Comparison of ENCODE assay signal across 7 mouse cellular contexts in genomic region chr4:119195582-119196320, GRCm38 (mm10). TPM values are rescaled to one million over a fixed set of nuclear protein-coding genes. Genes with fewer than 3 reads are reported as not detected.
DNase-seq lines count a peak whose midpoint lies in the region; ATAC-seq lines count a peak whose summit lies in the region.

No protein-coding gene starts in this region.

- peak overlapping the region; percentile 66 for H3K4me3 ChIP-seq in neural tube, embryonic 11.5 days (ENCODE audit: low read depth, low read length)
- H3K4me3 ChIP-seq in embryonic facial prominence, embryonic 13.5 days, result peak overlapping the region; percentile 79
- H3K4me3 ChIP-seq in intestine, embryonic 15.5 days (replicated peaks), result peak overlapping the region; percentile 83
- peak overlapping the region; percentile 82 for H3K4me3 ChIP-seq in midbrain, embryonic 14.5 days (replicated peaks; ENCODE audit: low read depth, low read length)

- H3K9ac ChIP-seq in neural tube, embryonic 11.5 days (ENCODE audit: low read length), result peak overlapping the region; percentile 76
- peak overlapping the region; percentile 91 for H3K9ac ChIP-seq in embryonic facial prominence, embryonic 13.5 days
- H3K9ac ChIP-seq in intestine, embryonic 15.5 days, result peak overlapping the region; percentile 81
- peak overlapping the region; percentile 79 for H3K9ac ChIP-seq in midbrain, embryonic 14.5 days (replicated peaks; ENCODE audit: low read length)

- 11% methylated on average over 18 of the region's 18 CpGs for WGBS in neural tube, embryonic 11.5 days
- 5% methylated on average over 18 of the region's 18 CpGs for WGBS in embryonic facial prominence, embryonic 13.5 days
- WGBS in intestine, embryonic 15.5 days, result 9% methylated on average over 18 of the region's 18 CpGs
- WGBS in midbrain, embryonic 14.5 days, result 4% methylated on average over 17 of the region's 18 CpGs

- no peaks in the 10 kb centered on the region for H3K27me3 ChIP-seq in neural tube, embryonic 11.5 days (ENCODE audit: control insufficient read depth, insufficient read depth, low read length)
- no peaks in the 10 kb centered on the region for H3K27me3 ChIP-seq in embryonic facial prominence, embryonic 13.5 days
- no peaks in the 10 kb centered on the region for H3K27me3 ChIP-seq in intestine, embryonic 15.5 days (replicated peaks)
- H3K27me3 ChIP-seq in midbrain, embryonic 14.5 days (ENCODE audit: control insufficient read depth, insufficient read depth, low read length), result no peaks in the 10 kb centered on the region

- ATAC-seq in neural tube, embryonic 11.5 days (ENCODE audit: insufficient read depth, low FRiP score, low TSS enrichment), result no peak; the same call in 1 of the 2 replicates
- ATAC-seq in embryonic facial prominence, embryonic 13.5 days (ENCODE audit: insufficient number of reproducible peaks, insufficient read depth, low FRiP score, low TSS enrichment, low read depth), result no peak
- ATAC-seq in intestine, embryonic 15.5 days, result peak; percentile 77; the same call in 1 of the 2 replicates
- peak; percentile 8; the same call in 1 of the 2 replicates for ATAC-seq in midbrain, embryonic 14.5 days (ENCODE audit: low FRiP score, low TSS enrichment)

- H3K27ac ChIP-seq in neural tube, embryonic 11.5 days (ENCODE audit: low read depth, low read length), result 0 out of 2 replicates have a peak overlapping the region, but pooled peaks have one; percentile 49
- H3K27ac ChIP-seq in embryonic facial prominence, embryonic 13.5 days, result peak overlapping the region; percentile 91
- H3K27ac ChIP-seq in intestine, embryonic 15.5 days, result peak overlapping the region; percentile 48
- H3K27ac ChIP-seq in midbrain, embryonic 14.5 days (replicated peaks; ENCODE audit: low read depth, low read length), result peak overlapping the region; percentile 86

- no peaks in the 10 kb centered on the region for H3K9me3 ChIP-seq in neural tube, embryonic 11.5 days (ENCODE audit: control insufficient read depth, low read length)
- no peaks in the 10 kb centered on the region for H3K9me3 ChIP-seq in embryonic facial prominence, embryonic 13.5 days
- H3K9me3 ChIP-seq in intestine, embryonic 15.5 days, result no peaks in the 10 kb centered on the region
- no peaks in the 10 kb centered on the region for H3K9me3 ChIP-seq in midbrain, embryonic 14.5 days (ENCODE audit: control insufficient read depth, low read length)

- peaks cover 8% of the 10 kb centered on the region; the same call in 1 of the 2 replicates for H3K4me1 ChIP-seq in neural tube, embryonic 11.5 days (ENCODE audit: control insufficient read depth, insufficient read depth, low read length)
- peaks cover 20% of the 10 kb centered on the region for H3K4me1 ChIP-seq in embryonic facial prominence, embryonic 13.5 days
- H3K4me1 ChIP-seq in intestine, embryonic 15.5 days (replicated peaks), result peaks cover 10% of the 10 kb centered on the region; the same call in 1 of the 2 replicates
- peaks cover 17% of the 10 kb centered on the region; the same call in 1 of the 2 replicates for H3K4me1 ChIP-seq in midbrain, embryonic 14.5 days (ENCODE audit: control insufficient read depth, insufficient read depth, low read length)

- H3K4me2 ChIP-seq in neural tube, embryonic 11.5 days (ENCODE audit: low read depth), result peak overlapping the region; percentile 79
- peak overlapping the region; percentile 64 for H3K4me2 ChIP-seq in embryonic facial prominence, embryonic 13.5 days
- H3K4me2 ChIP-seq in intestine, embryonic 15.5 days (replicated peaks), result peak overlapping the region; percentile 74
- peak overlapping the region; percentile 79 for H3K4me2 ChIP-seq in midbrain, embryonic 14.5 days (ENCODE audit: low read length)

- DNase-seq in neural tube, embryonic 11.5 days (ENCODE audit: low spot score), result no peak
- no peak for DNase-seq in neural tube, embryonic 10.5 days (ENCODE audit: extremely low spot score, low spot score)
- DNase-seq in midbrain, embryonic 14.5 days, result peak; percentile 48
- DNase-seq in frontal cortex, postnatal 36 days (ENCODE audit: low spot score in 2 of 2), result no peak
- no peak for DNase-seq in layer of hippocampus, adult 11-12 months (ENCODE audit: low spot score)

- H3K36me3 ChIP-seq in neural tube, embryonic 11.5 days (ENCODE audit: control insufficient read depth, insufficient read depth, low read length), result no peaks in the 10 kb centered on the region
- H3K36me3 ChIP-seq in embryonic facial prominence, embryonic 13.5 days, result peaks cover 23% of the 10 kb centered on the region
- 0 out of 2 replicates have a peak, but pooled peaks cover 2% of the 10 kb centered on the region for H3K36me3 ChIP-seq in intestine, embryonic 15.5 days
- H3K36me3 ChIP-seq in midbrain, embryonic 14.5 days (ENCODE audit: control insufficient read depth, insufficient read depth, low read length), result peaks cover 2% of the 10 kb centered on the region

RNA-seq across cellular contexts. Expression of gene Svbp, which starts 0.6 kb away (rescaled TPM):
- 172 and 179 TPM in 2 replicates for polyA plus RNA-seq in neural tube, embryonic 11.5 days (2014; fragmentation: Nextera tagmentation; extraction: Ambion mirVana)
- polyA plus RNA-seq in embryonic facial prominence, embryonic 13.5 days (2015; fragmentation: Nextera tagmentation; extraction: Ambion mirVana), result 199 and 212 TPM in 2 replicates
- 109 and 116 TPM in 2 replicates for polyA plus RNA-seq in intestine, embryonic 15.5 days (2015; fragmentation: Nextera tagmentation; extraction: Ambion mirVana)
- 253 and 300 TPM in 2 replicates for polyA plus RNA-seq in midbrain, embryonic 14.5 days (2014; fragmentation: Nextera tagmentation; extraction: Ambion mirVana)

RNA-seq across cellular contexts. Expression of gene Ermap, which starts 5.9 kb away (rescaled TPM):
- polyA plus RNA-seq in neural tube, embryonic 11.5 days (2014; fragmentation: Nextera tagmentation; extraction: Ambion mirVana), result 6.4 and 8.2 TPM in 2 replicates
- 2.6 and 5.4 TPM in 2 replicates for polyA plus RNA-seq in embryonic facial prominence, embryonic 13.5 days (2015; fragmentation: Nextera tagmentation; extraction: Ambion mirVana)
- 5.4 and 5.6 TPM in 2 replicates for polyA plus RNA-seq in intestine, embryonic 15.5 days (2015; fragmentation: Nextera tagmentation; extraction: Ambion mirVana)
- 0.24 and 0.63 TPM in 2 replicates for polyA plus RNA-seq in midbrain, embryonic 14.5 days (2014; fragmentation: Nextera tagmentation; extraction: Ambion mirVana)

RNA-seq across cellular contexts. Expression of gene Zfp691, which starts 21.8 kb away (rescaled TPM):
- polyA plus RNA-seq in neural tube, embryonic 11.5 days (2014; fragmentation: Nextera tagmentation; extraction: Ambion mirVana), result 9.7 and 11.4 TPM in 2 replicates
- polyA plus RNA-seq in embryonic facial prominence, embryonic 13.5 days (2015; fragmentation: Nextera tagmentation; extraction: Ambion mirVana), result 7.3 and 8.5 TPM in 2 replicates
- 5.2 and 6.6 TPM in 2 replicates for polyA plus RNA-seq in intestine, embryonic 15.5 days (2015; fragmentation: Nextera tagmentation; extraction: Ambion mirVana)
- 4.8 and 7.1 TPM in 2 replicates for polyA plus RNA-seq in midbrain, embryonic 14.5 days (2014; fragmentation: Nextera tagmentation; extraction: Ambion mirVana)

RNA-seq across cellular contexts. Expression of gene Tmem269, which starts 22.3 kb away (rescaled TPM):
- polyA plus RNA-seq in neural tube, embryonic 11.5 days (2014; fragmentation: Nextera tagmentation; extraction: Ambion mirVana), result not detected in 2 replicates
- polyA plus RNA-seq in embryonic facial prominence, embryonic 13.5 days (2015; fragmentation: Nextera tagmentation; extraction: Ambion mirVana), result not detected in 2 replicates
- not detected in 2 replicates for polyA plus RNA-seq in intestine, embryonic 15.5 days (2015; fragmentation: Nextera tagmentation; extraction: Ambion mirVana)
- polyA plus RNA-seq in midbrain, embryonic 14.5 days (2014; fragmentation: Nextera tagmentation; extraction: Ambion mirVana), result 0.29 and 0.54 TPM in 2 replicates

RNA-seq across cellular contexts. Expression of gene AU022252, which starts 36.8 kb away (rescaled TPM):
- 40.5 and 44.1 TPM in 2 replicates for polyA plus RNA-seq in neural tube, embryonic 11.5 days (2014; fragmentation: Nextera tagmentation; extraction: Ambion mirVana)
- polyA plus RNA-seq in embryonic facial prominence, embryonic 13.5 days (2015; fragmentation: Nextera tagmentation; extraction: Ambion mirVana), result 33.0 and 40.7 TPM in 2 replicates
- 28.1 and 30.9 TPM in 2 replicates for polyA plus RNA-seq in intestine, embryonic 15.5 days (2015; fragmentation: Nextera tagmentation; extraction: Ambion mirVana)
- polyA plus RNA-seq in midbrain, embryonic 14.5 days (2014; fragmentation: Nextera tagmentation; extraction: Ambion mirVana), result 21.1 and 26.0 TPM in 2 replicates

Comparison
In these comparisons a context has a peak if more than half of its experiments do, and no peak if none do; other contexts are left out.
1. ATAC-seq: peak in intestine, embryonic 15.5 days (single experiment) and midbrain, embryonic 14.5 days (single experiment); none in neural tube, embryonic 11.5 days (single experiment) and embryonic facial prominence, embryonic 13.5 days (single experiment).
2. Peak in every context shown above with its lines, with median percentiles within 50 percentile points of each other: H3K27ac ChIP-seq, H3K4me2 ChIP-seq, H3K4me3 ChIP-seq and H3K9ac ChIP-seq.